ENCODE assay signal across 10 mouse cellular contexts in genomic region chr11:97777129-97777529, GRCm38 (mm10). TPM values are rescaled to one million over a fixed set of nuclear protein-coding genes. Genes with fewer than 3 reads are reported as not detected.
DNase-seq lines count a peak whose midpoint lies in the region; TF ChIP-seq lines count a peak whose summit lies in the region.
"Had no signal": no experiment of that assay in that cellular context is flagged by ENCODE, and none has a peak within 500 bp of the region (broad histone marks: within the 10 kb centered on the region; RNA-seq: fewer than 3 reads in every experiment).

No protein-coding gene starts in this region.

- no peak for TF ChIP-seq POLR2A in testis, adult 2 months (IDR thresholded peaks at IDR 0.05; ENCODE audit: control insufficient read depth, low read depth, low read length)
- TF ChIP-seq POLR2A in small intestine, adult 2 months (IDR thresholded peaks at IDR 0.05; ENCODE audit: low read depth, low read length) = no peak

- TF ChIP-seq CTCF in testis, adult 2 months (IDR thresholded peaks at IDR 0.05; ENCODE audit: control insufficient read depth, insufficient read depth, insufficient replicate concordance, low read depth, low read length) = no peak
- peak; percentile 10; the same call in 1 of the 2 replicates for TF ChIP-seq CTCF in small intestine, adult 2 months (IDR thresholded peaks at IDR 0.05; ENCODE audit: extremely low read depth, insufficient read length, insufficient replicate concordance, low read depth, low read length)

- peak; percentile 48 for DNase-seq in adrenal gland, postnatal 14 days
- no peak for DNase-seq in adrenal gland, postnatal 4 days (ENCODE audit: low spot score in 2 of 2)
- DNase-seq in testis, postnatal 10 days (ENCODE audit: low spot score) = no peak
- peak; percentile 57 for DNase-seq in kidney, postnatal 10 days
- no peak for DNase-seq in left cerebral cortex, adult 9 months (ENCODE audit: low spot score in 2 of 2)
- DNase-seq in cerebellum, adult 11-12 months = no peak

- 43% methylated on average over 2 of the region's 2 CpGs for WGBS in small intestine, adult 2 months

- peak overlapping the region; percentile 92 for H3K4me3 ChIP-seq in testis, adult 2 months (ENCODE audit: control insufficient read depth, low read depth, low read length)
- no peak overlapping the region for H3K4me3 ChIP-seq in small intestine, adult 2 months (ENCODE audit: low read depth, low read length)
- H3K4me3 ChIP-seq: neural tube, embryonic 13.5 days had no signal

- no peaks in the 10 kb centered on the region for H3K27me3 ChIP-seq in testis, adult 2 months (ENCODE audit: control insufficient read depth, insufficient read depth, low read length)
- H3K27me3 ChIP-seq in small intestine, adult 2 months (ENCODE audit: control insufficient read depth, insufficient read depth, low read length) = no peaks in the 10 kb centered on the region
- H3K27me3 ChIP-seq: neural tube, embryonic 13.5 days had no signal

- H3K36me3 ChIP-seq in testis, adult 2 months (ENCODE audit: control insufficient read depth, insufficient read depth, low read length) = no peaks in the 10 kb centered on the region; the same call in 1 of the 2 replicates
- peaks cover 45% of the 10 kb centered on the region for H3K36me3 ChIP-seq in small intestine, adult 2 months (ENCODE audit: control insufficient read depth, insufficient read depth, low read length)

- peaks cover 3% of the 10 kb centered on the region for H3K4me1 ChIP-seq in testis, adult 2 months (ENCODE audit: control insufficient read depth, insufficient read depth, low read length)
- H3K4me1 ChIP-seq in small intestine, adult 2 months (ENCODE audit: control insufficient read depth, insufficient read depth, insufficient read length, low read length) = peaks cover 10% of the 10 kb centered on the region; the same call in 1 of the 2 replicates

- no peak overlapping the region for H3K27ac ChIP-seq in testis, adult 2 months (ENCODE audit: control insufficient read depth, insufficient read depth, low read depth, low read length)
- no peak overlapping the region for H3K27ac ChIP-seq in small intestine, adult 2 months (ENCODE audit: insufficient read depth, low read depth, low read length)
- H3K27ac ChIP-seq: neural tube, embryonic 13.5 days had no signal

RNA-seq across cellular contexts. Expression of gene 1700001P01Rik, which starts 1.4 kb away (rescaled TPM):
- not detected in 2 replicates for total RNA-seq in adrenal gland, postnatal 14 days (2021)
- under 1 TPM in 1 of 2 experiments, not detected in 1; 0.87 TPM for total RNA-seq in adrenal gland, postnatal 4 days (2021)
- 174 and 181 TPM in 2 replicates for polyA plus RNA-seq in testis, adult 2 months (2012; rRNA removed)
- not detected in 2 replicates for polyA plus RNA-seq in small intestine, adult 2 months (2012; rRNA removed)
- polyA plus RNA-seq: heart, embryonic 14.5 days had no signal

RNA-seq across cellular contexts. Expression of gene Rpl23, which starts 5.1 kb away (rescaled TPM):
- total RNA-seq in adrenal gland, postnatal 14 days (2021) = 809 and 980 TPM in 2 replicates
- 1,000 to 10,000 TPM; 1,280 to 1,304 TPM for total RNA-seq in adrenal gland, postnatal 4 days (2021)
- polyA plus RNA-seq in testis, adult 2 months (2012; rRNA removed) = 120 and 126 TPM in 2 replicates
- polyA plus RNA-seq in small intestine, adult 2 months (2012; rRNA removed) = 10.2 and 22.0 TPM in 2 replicates

RNA-seq across cellular contexts. Expression of gene Cwc25, which starts 10.8 kb away (rescaled TPM):
- total RNA-seq in adrenal gland, postnatal 14 days (2021) = 17.6 and 18.7 TPM in 2 replicates
- total RNA-seq in adrenal gland, postnatal 4 days (2021) = 10 to 100 TPM; 23.0 to 24.5 TPM
- 5.6 and 6.3 TPM in 2 replicates for polyA plus RNA-seq in testis, adult 2 months (2012; rRNA removed)
- polyA plus RNA-seq in small intestine, adult 2 months (2012; rRNA removed) = 1.7 and 3.7 TPM in 2 replicates

RNA-seq across cellular contexts. Expression of gene Lasp1, which starts 21.7 kb away (rescaled TPM):
- 98.2 and 107 TPM in 2 replicates for total RNA-seq in adrenal gland, postnatal 14 days (2021)
- total RNA-seq in adrenal gland, postnatal 4 days (2021) = 100 to 1,000 TPM; 184 to 192 TPM
- 21.4 and 23.1 TPM in 2 replicates for polyA plus RNA-seq in testis, adult 2 months (2012; rRNA removed)
- polyA plus RNA-seq in small intestine, adult 2 months (2012; rRNA removed) = 165 and 397 TPM in 2 replicates

RNA-seq across cellular contexts. Expression of gene Pip4k2b, which starts 32.6 kb away (rescaled TPM):
- total RNA-seq in adrenal gland, postnatal 14 days (2021) = 24.8 and 34.7 TPM in 2 replicates
- 10 to 100 TPM; 36.0 to 39.1 TPM for total RNA-seq in adrenal gland, postnatal 4 days (2021)
- polyA plus RNA-seq in testis, adult 2 months (2012; rRNA removed) = 2.5 TPM in 2 replicates
- 2.0 and 3.4 TPM in 2 replicates for polyA plus RNA-seq in small intestine, adult 2 months (2012; rRNA removed)

Comparison
In these comparisons a context has a peak if more than half of its experiments do, and no peak if none do; other contexts are left out.
1. DNase-seq: peak in adrenal gland, postnatal 14 days (single experiment) and kidney, postnatal 10 days (single experiment); none in adrenal gland, postnatal 4 days (0 of 2), testis, postnatal 10 days (single experiment), left cerebral cortex, adult 9 months (0 of 2) and cerebellum, adult 11-12 months (single experiment).